Mouse (Mus musculus) forebrain, embryonic 13.5 days (tissue): ENCODE data around the gene Pm20d2. TPM values are rescaled to one million over a fixed set of nuclear protein-coding genes. Genes with fewer than 3 reads are reported as not detected.

ENCODE experiments used
- ATAC-seq: fragments of 200-750 bp; cut with Nextera tagmentation; 2 replicates; pipeline ENCODE4 v1.8.0; 2017
- H3K27ac ChIP-seq: fragments of 300-500 bp; sonication (generic); 2 replicates; pipeline ENCODE4 v1.5.1; 2015; ENCODE audit warnings: inconsistent platforms, mild to moderate bottlenecking, moderate library complexity
- H3K27me3 ChIP-seq: fragments of 300-500 bp; sonication (generic); 2 replicates; pipeline ENCODE4 v1.6.1; 2015; ENCODE audit warnings: mild to moderate bottlenecking, inconsistent platforms
- H3K36me3 ChIP-seq: fragments of 300-500 bp; sonication (generic); 2 replicates; pipeline ENCODE4 v1.6.1; 2015; ENCODE audit warnings: mild to moderate bottlenecking, inconsistent platforms; ENCODE audit not compliant: poor library complexity, severe bottlenecking
- H3K4me1 ChIP-seq: fragments of 300-500 bp; sonication (generic); 2 replicates; pipeline ENCODE4 v1.6.1; 2015; ENCODE audit warnings: inconsistent platforms
- H3K4me2 ChIP-seq: fragments of 300-500 bp; sonication (generic); 2 replicates; pipeline ENCODE4 v1.6.1; 2015; ENCODE audit warnings: inconsistent platforms, mild to moderate bottlenecking, moderate library complexity
- H3K4me3 ChIP-seq: fragments of 300-500 bp; sonication (generic); 2 replicates; pipeline ENCODE4 v1.5.1; 2015; ENCODE audit warnings: mild to moderate bottlenecking, inconsistent platforms
- H3K9ac ChIP-seq: fragments of 300-500 bp; sonication (generic); 2 replicates; pipeline ENCODE4 v1.6.1; 2015; ENCODE audit warnings: mild to moderate bottlenecking, inconsistent platforms
- H3K9me3 ChIP-seq: fragments of 300-500 bp; sonication (generic); replicated peaks from 2 replicates; pipeline ENCODE4 v1.6.1; 2016; ENCODE audit warnings: inconsistent platforms
- WGBS: fragments of 180-500 bp; shearing (Covaris S2); methylation state at CpG from one replicate; pipeline ENCODE4 v1.1.7; 2015; 5-methylcytosine and 5-hydroxymethylcytosine counted together
- polyA plus RNA-seq: library from polyadenylated mRNA; unstranded; fragments of >200 nt; fragmentation: Nextera tagmentation; extraction: Ambion mirVana; gene quantifications from 2 replicates; pipeline ENCODE4 v1.2.1, GENCODE M21; 2015

Pm20d2 gene
- 2.1 TPM in 2 replicates for polyA plus RNA-seq

GRCm38 (mm10) chr4:33189735-33190036 is at the start of gene Pm20d2:
Gene Pm20d2, minus strand, starts transcription at chr4:33189737.
- Histone ChIP-seq H3K27ac (peak within 1 kb of the TSS; percentile 92), H3K9ac (peak within 1 kb of the TSS; percentile 83), H3K9me3 (no peaks in the 10 kb centered on the region), H3K4me3 (peak within 1 kb of the TSS; percentile 71), H3K4me1 (peaks cover 3% of the 10 kb centered on the region; the same call in 1 of the 2 replicates), H3K36me3 (no peaks in the 10 kb centered on the region), H3K27me3 (peaks cover 8% of the 10 kb centered on the region; the same call in 1 of the 2 replicates), H3K4me2 (peak within 1 kb of the TSS; percentile 86)
- ATAC-seq: no peak
- WGBS: 18% methylated on average over 6 of the region's 6 CpGs

- no peak overlapping the region for H3K4me2 ChIP-seq
- no peaks in the 10 kb centered on the region for H3K9me3 ChIP-seq
- no peak for ATAC-seq
- no peaks in the 10 kb centered on the region for H3K4me1 ChIP-seq
- no peak overlapping the region for H3K9ac ChIP-seq
- H3K27ac ChIP-seq: no peak overlapping the region
- peaks cover 9% of the 10 kb centered on the region; the same call in 1 of the 2 replicates for H3K36me3 ChIP-seq
- H3K27me3 ChIP-seq: no peaks in the 10 kb centered on the region
- WGBS: 90% methylated on average over 18 of the region's 18 CpGs
- no peak overlapping the region for H3K4me3 ChIP-seq
Observed at GRCm38 (mm10) chr4:33230881-33231280, 41.3 kb upstream of the Pm20d2 start.

GRCm38 (mm10) chr4:33229639-33230038 is 40.1 kb upstream of the Pm20d2 start:
- Histone ChIP-seq H3K9ac (no peak overlapping the region), H3K36me3 (peaks cover 9% of the 10 kb centered on the region; the same call in 1 of the 2 replicates), H3K4me1 (no peaks in the 10 kb centered on the region), H3K27me3 (no peaks in the 10 kb centered on the region), H3K27ac (no peak overlapping the region), H3K9me3 (no peaks in the 10 kb centered on the region), H3K4me3 (no peak overlapping the region), H3K4me2 (no peak overlapping the region)
- WGBS: 80% methylated on average over 4 of the region's 4 CpGs
- no peak for ATAC-seq

GRCm38 (mm10) chr4:33227164-33227563 is 37.6 kb upstream of the Pm20d2 start:
- no peak overlapping the region for H3K27ac ChIP-seq
- no peaks in the 10 kb centered on the region for H3K9me3 ChIP-seq
- H3K4me2 ChIP-seq: no peak overlapping the region
- H3K9ac ChIP-seq: no peak overlapping the region
- ATAC-seq: no peak
- no peaks in the 10 kb centered on the region for H3K4me1 ChIP-seq
- no peaks in the 10 kb centered on the region for H3K27me3 ChIP-seq
- H3K36me3 ChIP-seq: peaks cover 9% of the 10 kb centered on the region; the same call in 1 of the 2 replicates
- no peak overlapping the region for H3K4me3 ChIP-seq
- 88% methylated on average over 7 of the region's 7 CpGs for WGBS

GRCm38 (mm10) chr4:33224003-33224675 is 34.6 kb upstream of the Pm20d2 start:
- WGBS: 81% methylated on average over 7 of the region's 7 CpGs
- H3K27me3 ChIP-seq: no peaks in the 10 kb centered on the region
- no peak overlapping the region for H3K9ac ChIP-seq
- no peaks in the 10 kb centered on the region for H3K4me1 ChIP-seq
- no peak overlapping the region for H3K4me3 ChIP-seq
- no peak overlapping the region for H3K27ac ChIP-seq
- H3K4me2 ChIP-seq: no peak overlapping the region
- ATAC-seq: no peak
- H3K36me3 ChIP-seq: no peaks in the 10 kb centered on the region; the same call in 1 of the 2 replicates
- H3K9me3 ChIP-seq: no peaks in the 10 kb centered on the region

GRCm38 (mm10) chr4:33221847-33222246 is 32.3 kb upstream of the Pm20d2 start:
- no peaks in the 10 kb centered on the region; the same call in 1 of the 2 replicates for H3K36me3 ChIP-seq
- H3K9ac ChIP-seq: no peak overlapping the region
- H3K9me3 ChIP-seq: no peaks in the 10 kb centered on the region
- ATAC-seq: no peak
- no peak overlapping the region for H3K4me3 ChIP-seq
- no peaks in the 10 kb centered on the region for H3K27me3 ChIP-seq
- WGBS: 54% methylated on average over 1 of the region's 1 CpGs
- no peaks in the 10 kb centered on the region for H3K4me1 ChIP-seq
- H3K27ac ChIP-seq: no peak overlapping the region
- H3K4me2 ChIP-seq: no peak overlapping the region

- peak within 1 kb of the TSS; percentile 60 for H3K27ac ChIP-seq
- peaks cover 4% of the 10 kb centered on the region for H3K4me1 ChIP-seq
- H3K27me3 ChIP-seq: no peaks in the 10 kb centered on the region
- peak within 1 kb of the TSS; percentile 89 for H3K4me2 ChIP-seq
- peak within 1 kb of the TSS; percentile 65 for H3K4me3 ChIP-seq
- peak; percentile 87 for ATAC-seq
- peaks cover 6% of the 10 kb centered on the region; the same call in 1 of the 2 replicates for H3K9me3 ChIP-seq
- H3K36me3 ChIP-seq: no peaks in the 10 kb centered on the region
- WGBS: 2% methylated on average over 63 of the region's 65 CpGs
- H3K9ac ChIP-seq: peak within 1 kb of the TSS; percentile 80
Observed at GRCm38 (mm10) chr4:33208881-33209841, 19.6 kb upstream of the Pm20d2 start, which contains the start of gene Srsf12. Gene Srsf12, plus strand, starts transcription at chr4:33208991.

- Histone ChIP-seq H3K27ac (no peak overlapping the region), H3K4me3 (no peak overlapping the region), H3K4me2 (no peak overlapping the region), H3K27me3 (no peaks in the 10 kb centered on the region), H3K9ac (no peak overlapping the region), H3K36me3 (no peaks in the 10 kb centered on the region), H3K4me1 (peaks cover 4% of the 10 kb centered on the region), H3K9me3 (0 out of 2 replicates have a peak, but pooled peaks cover 2% of the 10 kb centered on the region)
- ATAC-seq: no peak
- WGBS: 78% methylated on average over 2 of the region's 2 CpGs
Observed at GRCm38 (mm10) chr4:33207551-33207950, 18.0 kb upstream of the Pm20d2 start.

- H3K36me3 ChIP-seq: no peaks in the 10 kb centered on the region
- no peak overlapping the region for H3K4me3 ChIP-seq
- no peak overlapping the region for H3K9ac ChIP-seq
- H3K4me2 ChIP-seq: no peak overlapping the region
- H3K27ac ChIP-seq: no peak overlapping the region
- 0% methylated on average over 4 of the region's 4 CpGs for WGBS
- peaks cover 4% of the 10 kb centered on the region for H3K4me1 ChIP-seq
- no peaks in the 10 kb centered on the region for H3K27me3 ChIP-seq
- no peaks in the 10 kb centered on the region for H3K9me3 ChIP-seq
- ATAC-seq: peak; percentile 58; the same call in 1 of the 2 replicates
Observed at GRCm38 (mm10) chr4:33204682-33205081, 15.1 kb upstream of the Pm20d2 start.

- Histone ChIP-seq H3K4me2 (no peak overlapping the region), H3K4me1 (peaks cover 4% of the 10 kb centered on the region; the same call in 1 of the 2 replicates), H3K4me3 (no peak overlapping the region), H3K36me3 (no peaks in the 10 kb centered on the region), H3K27ac (no peak overlapping the region), H3K9ac (no peak overlapping the region), H3K9me3 (no peaks in the 10 kb centered on the region), H3K27me3 (no peaks in the 10 kb centered on the region)
- ATAC-seq: no peak
- 0% methylated on average over 2 of the region's 2 CpGs for WGBS
Observed at GRCm38 (mm10) chr4:33198117-33198516, 8.6 kb upstream of the Pm20d2 start.

GRCm38 (mm10) chr4:33188781-33189734 is 479 bp downstream of the Pm20d2 start:
- peak; percentile 97 for ATAC-seq
- H3K9me3 ChIP-seq: no peaks in the 10 kb centered on the region
- H3K27me3 ChIP-seq: peaks cover 8% of the 10 kb centered on the region; the same call in 1 of the 2 replicates
- peaks cover 3% of the 10 kb centered on the region; the same call in 1 of the 2 replicates for H3K4me1 ChIP-seq
- peak overlapping the region; percentile 71 for H3K4me3 ChIP-seq
- peak overlapping the region; percentile 92 for H3K27ac ChIP-seq
- WGBS: under 1% methylated on average over 118 of the region's 123 CpGs
- no peaks in the 10 kb centered on the region for H3K36me3 ChIP-seq
- peak overlapping the region; percentile 86 for H3K4me2 ChIP-seq
- H3K9ac ChIP-seq: peak overlapping the region; percentile 83
